Mouse (Mus musculus) monocyte, adult 59 days (primary cell): ENCODE measurements around the gene Arhgap15. TPM values are rescaled to one million over a fixed set of nuclear protein-coding genes. Genes with fewer than 3 reads are reported as not detected.

Experiments
- total RNA-seq, 2 experiments: library from RNA; stranded (reverse); gene quantifications; one replicate each; pipeline ENCODE4 v1.2.4; 2023

The Arhgap15 gene
- total RNA-seq = 100 to 1,000 TPM; 107 to 112 TPM

GRCm38 (mm10) chr2:43748287-43748983 lies at the start of gene Arhgap15:
Gene Arhgap15 (plus strand): TSS chr2:43748824.

Other genes starting within 250 kb of the Arhgap15 start
- gene Kynu, start 193.5 kb upstream of the Arhgap15 start, total RNA-seq = 10 to 100 TPM in 1 of 2 experiments, 1 to 10 TPM in 1; 7.4 to 10.6 TPM